Mouse (Mus musculus) hindbrain, embryonic 10.5 days (tissue): Measurements from ENCODE around the gene Tnip3. TPM values are rescaled to one million over a fixed set of nuclear protein-coding genes. Genes with fewer than 3 reads are reported as not detected.
A peak's percentile ranks its signal among the peaks of the same experiment; 100 is the strongest.

Source experiments
- DNase-seq: peaks from one replicate; pipeline ENCODE4 v3.0.0-alpha.2; 2017; ENCODE audit warnings: low spot score
- H3K27ac ChIP-seq: fragments of 300-500 bp; sonication (generic); 2 replicates; pipeline ENCODE4 v1.5.1; 2016; ENCODE audit warnings: mild to moderate bottlenecking, moderate library complexity
- H3K27me3 ChIP-seq: fragments of 300-500 bp; sonication (generic); 2 replicates; pipeline ENCODE4 v1.6.1; 2016; ENCODE audit warnings: mild to moderate bottlenecking; ENCODE audit not compliant: poor library complexity, insufficient read depth, severe bottlenecking
- H3K36me3 ChIP-seq: fragments of 300-500 bp; sonication (generic); 2 replicates; pipeline ENCODE4 v1.6.1; 2016; ENCODE audit warnings: mild to moderate bottlenecking, moderate library complexity
- H3K4me1 ChIP-seq: fragments of 300-500 bp; sonication (generic); replicated peaks from 2 replicates; pipeline ENCODE4 v1.6.1; 2016; ENCODE audit warnings: mild to moderate bottlenecking
- H3K4me3 ChIP-seq: fragments of 300-500 bp; sonication (generic); 2 replicates; pipeline ENCODE4 v1.5.1; 2016; ENCODE audit warnings: mild to moderate bottlenecking, moderate library complexity
- H3K9me3 ChIP-seq: fragments of 300-500 bp; sonication (generic); 2 replicates; pipeline ENCODE4 v1.6.1; 2016; ENCODE audit warnings: mild to moderate bottlenecking, moderate library complexity
- WGBS: fragments of 180-500 bp; shearing (Covaris S2); methylation state at CpG from one replicate; pipeline ENCODE4 v1.1.7; 2016; 5-methylcytosine and 5-hydroxymethylcytosine counted together
- polyA plus RNA-seq: library from polyadenylated mRNA; unstranded; fragments of >200 nt; fragmentation: Nextera tagmentation; extraction: Ambion mirVana; gene quantifications from 2 replicates; pipeline ENCODE4 v1.2.1, GENCODE M21; 2016

The Tnip3 gene
- polyA plus RNA-seq, 1 experiment from 2014 or later = not detected

DNA sequence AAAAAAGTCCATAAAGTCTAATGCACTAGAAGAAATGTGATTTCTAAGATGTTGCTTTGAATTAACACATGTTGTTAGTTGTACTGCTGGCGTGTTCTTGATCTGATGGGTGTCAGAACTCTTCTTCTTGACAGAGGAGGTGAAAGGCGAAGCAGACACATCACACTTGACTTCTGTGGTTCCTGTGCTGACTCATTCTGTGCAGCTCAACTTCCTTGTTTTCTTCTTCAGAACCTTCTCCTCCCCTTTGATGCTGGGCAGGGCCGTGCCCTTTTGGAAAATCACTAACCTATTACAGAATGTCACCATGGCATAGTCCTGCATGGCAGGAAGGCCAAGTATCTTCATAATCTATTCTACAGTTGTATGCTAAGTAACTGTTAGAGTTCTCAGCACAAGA lies 69.1 kb downstream of the Tnip3 start:
- H3K36me3 ChIP-seq = no peaks in the 10 kb centered on the region
- H3K9me3 ChIP-seq = no peaks in the 10 kb centered on the region
- H3K27ac ChIP-seq = no peak overlapping the region
- no peaks in the 10 kb centered on the region for H3K4me1 ChIP-seq
- H3K4me3 ChIP-seq = no peak overlapping the region
- H3K27me3 ChIP-seq = no peaks in the 10 kb centered on the region
- WGBS = 90% methylated on average over 3 of the region's 3 CpGs
- no peak for DNase-seq

DNA sequence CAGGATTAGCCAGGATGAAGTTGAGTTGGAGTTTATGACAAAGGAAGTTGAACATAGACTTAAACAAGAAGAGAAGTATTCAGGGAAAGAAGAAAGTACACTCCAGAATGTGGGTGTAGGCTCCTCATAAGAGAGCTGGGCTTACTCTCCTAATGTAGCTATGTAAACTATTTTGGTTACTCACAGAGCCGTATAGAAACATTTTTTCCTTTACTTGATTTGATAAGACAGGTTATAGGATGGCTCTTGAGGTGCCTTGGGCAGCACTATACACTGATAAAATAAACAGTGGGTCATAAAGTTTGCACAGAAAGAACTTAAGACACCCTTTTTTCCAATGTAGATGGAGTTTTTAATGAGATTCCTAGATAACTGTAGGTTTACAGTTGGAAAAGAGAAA lies 70.3 kb downstream of the Tnip3 start:
- H3K27ac ChIP-seq = no peak overlapping the region
- WGBS = 82% methylated on average over 1 of the region's 1 CpGs
- H3K4me1 ChIP-seq = peaks cover 5% of the 10 kb centered on the region; the same call in 1 of the 2 replicates
- no peak for DNase-seq
- no peaks in the 10 kb centered on the region for H3K9me3 ChIP-seq
- no peak overlapping the region for H3K4me3 ChIP-seq
- no peaks in the 10 kb centered on the region for H3K36me3 ChIP-seq
- H3K27me3 ChIP-seq = no peaks in the 10 kb centered on the region

DNA sequence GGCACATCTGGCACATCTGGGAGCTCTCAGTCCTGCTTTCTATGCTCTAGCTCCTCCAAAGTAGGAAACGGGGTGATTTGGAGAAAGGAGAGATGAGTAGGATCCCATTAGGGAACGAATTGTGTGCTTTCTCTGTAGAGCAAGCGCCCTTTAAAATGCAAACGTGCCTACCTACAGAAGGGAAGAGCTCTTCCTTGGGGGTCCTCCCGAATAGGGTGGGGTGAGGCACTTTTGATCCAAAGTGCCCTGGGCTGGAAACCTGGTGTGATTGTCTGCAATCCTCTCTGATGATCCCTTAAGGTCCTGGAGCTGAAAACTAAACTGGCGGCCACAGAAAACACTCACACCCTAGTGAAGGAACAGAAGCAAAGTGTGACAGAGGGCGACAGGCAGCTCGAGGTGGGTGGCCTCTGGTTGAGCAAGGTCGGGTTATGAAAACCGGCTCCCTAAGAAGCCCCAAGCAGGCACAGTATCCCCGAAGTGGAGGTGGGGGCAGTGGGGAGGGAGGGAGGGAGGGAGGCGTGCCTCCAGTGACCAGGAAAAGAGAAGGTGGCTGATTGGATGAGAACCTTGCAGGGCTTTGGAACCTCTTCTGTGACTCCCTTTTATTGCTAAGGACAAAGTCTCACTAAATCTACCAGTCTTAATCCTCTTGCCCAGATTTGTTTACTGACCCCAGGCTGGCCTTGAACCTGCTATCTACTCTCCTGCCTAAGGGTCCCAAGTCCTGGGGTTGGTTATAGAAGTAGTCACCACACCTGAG lies 72.1 kb downstream of the Tnip3 start:
- 24% methylated on average over 12 of the region's 12 CpGs for WGBS
- H3K27ac ChIP-seq = no peak overlapping the region
- peaks cover 5% of the 10 kb centered on the region; the same call in 1 of the 2 replicates for H3K4me1 ChIP-seq
- no peaks in the 10 kb centered on the region for H3K27me3 ChIP-seq
- DNase-seq = no peak
- H3K36me3 ChIP-seq = no peaks in the 10 kb centered on the region
- no peaks in the 10 kb centered on the region for H3K9me3 ChIP-seq
- no peak overlapping the region for H3K4me3 ChIP-seq

DNA sequence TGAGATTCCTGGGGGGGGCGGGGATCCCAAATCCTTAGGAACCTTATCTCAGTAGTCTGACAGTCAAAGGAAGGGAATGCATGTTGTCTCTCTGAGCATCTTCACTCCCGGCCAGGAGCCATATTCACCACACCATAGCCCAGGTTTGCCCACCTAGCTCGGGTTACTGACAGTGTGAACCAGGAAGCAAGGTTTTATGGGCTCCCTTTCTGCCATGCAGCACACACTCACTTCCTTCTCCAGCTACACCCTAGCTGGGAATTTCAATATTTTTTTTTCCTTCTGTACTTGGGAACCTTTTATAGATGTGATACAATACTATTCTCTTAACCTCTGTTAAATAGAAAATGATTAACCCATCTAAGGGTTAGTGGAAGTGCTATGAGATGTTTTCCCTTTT lies 73.4 kb downstream of the Tnip3 start:
- Histone ChIP-seq H3K36me3 (no peaks in the 10 kb centered on the region), H3K27me3 (no peaks in the 10 kb centered on the region), H3K9me3 (no peaks in the 10 kb centered on the region), H3K4me1 (peaks cover 5% of the 10 kb centered on the region; the same call in 1 of the 2 replicates), H3K27ac (no peak overlapping the region), H3K4me3 (no peak overlapping the region)
- no peak for DNase-seq
- 74% methylated on average over 3 of the region's 3 CpGs for WGBS

DNA sequence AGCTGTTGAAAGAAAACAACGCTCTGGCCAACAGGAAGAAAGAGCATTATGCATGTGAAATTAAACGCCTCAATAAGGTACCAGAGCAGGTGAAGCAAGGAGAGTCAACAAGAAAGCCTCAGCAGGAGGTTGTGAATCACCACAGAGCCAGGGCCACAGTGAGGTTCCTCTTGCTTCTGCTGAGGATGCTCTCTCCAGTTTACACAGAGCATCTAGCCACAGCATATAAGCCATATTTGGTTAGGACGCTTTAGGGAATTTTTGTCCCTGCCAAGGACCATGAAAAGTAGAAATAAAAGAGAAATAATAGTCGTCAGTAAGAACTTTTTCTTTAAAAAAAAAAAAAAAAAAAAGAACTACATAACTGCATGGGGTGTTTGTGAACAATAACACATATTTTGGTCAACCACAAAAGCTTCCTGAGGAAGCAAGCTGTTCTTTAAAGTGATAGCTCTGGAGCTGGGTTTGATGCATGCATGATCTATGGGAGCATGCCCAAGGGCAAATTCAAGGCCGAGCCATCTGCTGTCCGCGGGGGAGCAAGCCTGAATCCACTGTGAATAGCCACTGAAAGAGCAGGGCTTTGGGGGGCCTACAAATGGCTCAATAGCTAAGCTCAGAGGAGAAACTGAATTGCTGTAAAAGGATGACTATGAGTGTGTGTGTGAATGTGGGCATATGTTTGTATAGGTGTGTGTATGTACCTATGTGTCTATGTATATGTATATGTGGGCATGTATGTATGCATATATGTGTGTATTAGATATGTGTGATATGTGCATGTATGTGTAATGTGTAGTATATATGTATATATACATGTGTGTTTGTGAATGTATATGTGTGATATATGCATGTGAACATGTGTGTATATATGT lies 75.0 kb downstream of the Tnip3 start:
- Histone ChIP-seq H3K4me3 (no peak overlapping the region), H3K9me3 (no peaks in the 10 kb centered on the region), H3K27me3 (no peaks in the 10 kb centered on the region), H3K27ac (no peak overlapping the region), H3K36me3 (no peaks in the 10 kb centered on the region), H3K4me1 (peaks cover 5% of the 10 kb centered on the region; the same call in 1 of the 2 replicates)
- peak; percentile 11 for DNase-seq
- 32% methylated on average over 7 of the region's 7 CpGs for WGBS

DNA sequence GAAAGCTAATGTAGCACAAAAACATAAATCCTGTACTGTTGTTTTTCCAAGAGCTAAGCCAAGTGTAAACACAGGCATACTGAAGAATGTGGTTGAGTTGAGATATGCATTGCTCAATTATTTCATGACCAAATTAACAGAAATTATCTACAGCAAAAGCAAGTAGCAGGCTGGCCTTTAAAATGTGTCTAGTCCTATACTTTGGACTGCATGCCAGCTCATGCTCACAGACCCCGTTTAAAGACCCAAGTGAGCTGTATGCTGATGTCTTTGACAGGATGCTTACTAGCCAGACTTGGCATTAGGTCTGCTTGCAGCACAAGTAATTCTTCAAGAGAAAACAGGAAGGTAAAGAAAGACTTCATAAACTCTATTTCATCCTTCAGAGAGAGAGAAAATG lies 75.8 kb downstream of the Tnip3 start:
- Histone ChIP-seq H3K27me3 (no peaks in the 10 kb centered on the region), H3K4me1 (peaks cover 5% of the 10 kb centered on the region; the same call in 1 of the 2 replicates), H3K36me3 (no peaks in the 10 kb centered on the region), H3K4me3 (no peak overlapping the region), H3K9me3 (no peaks in the 10 kb centered on the region), H3K27ac (no peak overlapping the region)
- no peak for DNase-seq
- WGBS = 85% methylated on average over 1 of the region's 1 CpGs

DNA sequence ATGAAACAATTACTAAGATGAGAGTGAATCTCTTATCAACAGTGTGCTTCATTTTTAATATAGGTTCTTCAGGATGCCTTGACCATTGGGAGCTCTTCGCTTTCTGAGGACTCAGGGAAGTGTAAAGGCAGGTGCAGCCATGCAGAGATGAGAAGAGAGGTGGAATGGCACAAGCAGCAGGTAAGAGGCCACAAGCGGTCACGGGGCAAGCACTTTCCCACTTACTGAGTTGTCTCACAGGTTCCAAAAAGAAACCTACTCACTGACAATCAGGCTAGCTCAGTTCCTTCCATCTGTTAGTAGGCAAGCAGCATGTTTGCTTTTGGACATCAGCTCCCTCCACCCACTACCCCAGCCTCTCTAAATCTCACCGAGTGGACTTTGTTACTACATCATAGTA lies 80.7 kb downstream of the Tnip3 start:
- WGBS = 83% methylated on average over 4 of the region's 4 CpGs
- no peaks in the 10 kb centered on the region for H3K9me3 ChIP-seq
- H3K27ac ChIP-seq = no peak overlapping the region
- no peaks in the 10 kb centered on the region for H3K4me1 ChIP-seq
- H3K36me3 ChIP-seq = no peaks in the 10 kb centered on the region
- no peak overlapping the region for H3K4me3 ChIP-seq
- no peaks in the 10 kb centered on the region for H3K27me3 ChIP-seq
- no peak for DNase-seq

DNA sequence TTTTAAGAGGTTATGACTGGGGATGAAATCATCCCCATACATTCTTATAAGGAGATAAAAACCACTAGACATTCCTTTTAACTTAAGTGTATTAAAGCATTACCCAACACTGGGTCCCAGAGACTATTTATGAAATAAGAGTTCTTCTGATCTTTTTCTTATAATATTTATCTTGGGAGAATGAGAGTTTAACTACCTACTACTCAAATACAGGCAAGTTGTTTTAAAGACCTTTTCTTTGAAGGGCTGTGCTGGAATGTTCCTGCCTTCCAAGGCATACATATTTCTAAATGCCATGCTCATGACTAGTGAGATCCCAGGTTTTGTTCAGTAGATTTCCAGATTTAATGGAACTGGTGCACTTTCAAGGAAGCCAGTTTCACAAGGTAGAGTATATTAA lies 81.8 kb downstream of the Tnip3 start:
- Histone ChIP-seq H3K9me3 (no peaks in the 10 kb centered on the region), H3K4me3 (no peak overlapping the region), H3K4me1 (no peaks in the 10 kb centered on the region), H3K27me3 (no peaks in the 10 kb centered on the region), H3K27ac (no peak overlapping the region), H3K36me3 (no peaks in the 10 kb centered on the region)
- DNase-seq = no peak

DNA sequence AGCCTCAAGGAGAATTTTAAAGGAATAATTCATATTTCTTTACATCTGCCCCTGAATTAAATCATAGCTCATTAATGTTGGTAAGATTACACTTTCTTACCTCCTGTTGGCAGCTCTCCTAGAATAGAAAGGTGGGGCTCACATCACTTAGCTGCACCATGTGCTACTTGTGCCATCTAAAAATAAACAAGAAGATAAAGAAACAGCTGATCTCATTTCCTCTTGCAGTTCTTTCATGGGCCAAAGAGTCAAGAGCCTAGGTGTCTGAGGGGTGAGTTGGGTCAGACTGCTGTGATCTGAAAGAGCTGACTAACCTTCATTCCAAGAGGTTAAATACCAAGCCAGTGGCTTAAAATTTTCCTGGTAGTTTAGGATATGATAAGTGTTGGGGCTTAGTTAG lies 86.7 kb downstream of the Tnip3 start:
- Histone ChIP-seq H3K4me1 (no peaks in the 10 kb centered on the region), H3K27ac (no peak overlapping the region), H3K36me3 (no peaks in the 10 kb centered on the region), H3K4me3 (no peak overlapping the region), H3K27me3 (no peaks in the 10 kb centered on the region), H3K9me3 (no peaks in the 10 kb centered on the region)
- DNase-seq = no peak

DNA sequence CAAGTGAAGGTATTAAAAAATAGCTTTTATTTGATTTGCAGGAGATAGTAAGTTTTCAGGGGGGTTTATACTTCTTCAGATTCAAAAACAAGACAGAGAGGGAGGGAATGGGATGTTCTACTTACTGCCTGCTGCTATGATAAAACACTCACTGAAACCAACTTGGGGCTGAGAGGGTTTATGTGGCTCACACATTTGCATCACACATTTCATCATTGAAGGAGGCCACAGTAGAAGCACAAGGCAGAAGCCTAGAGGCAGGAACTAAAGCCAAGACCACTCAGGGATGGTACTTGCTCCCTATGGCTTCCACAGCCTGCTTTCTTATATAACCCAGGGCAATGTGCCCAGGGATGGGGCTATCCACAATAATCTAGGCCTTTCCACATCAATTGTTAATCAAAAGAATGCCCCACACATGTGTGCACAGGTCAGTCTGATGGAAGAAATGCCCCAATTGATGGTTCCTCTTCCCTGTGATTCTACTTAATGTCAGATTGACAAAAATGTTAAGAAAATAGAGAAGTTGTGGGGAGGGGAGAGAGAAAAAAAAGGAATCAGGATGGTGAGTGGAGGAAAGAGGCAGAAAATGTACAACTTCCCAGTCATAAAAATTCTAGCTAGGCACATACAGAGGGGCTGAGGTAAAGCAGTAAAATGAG lies 88.9 kb downstream of the Tnip3 start:
- no peak for DNase-seq
- Histone ChIP-seq H3K4me1 (no peaks in the 10 kb centered on the region), H3K9me3 (no peaks in the 10 kb centered on the region), H3K36me3 (no peaks in the 10 kb centered on the region), H3K27me3 (no peaks in the 10 kb centered on the region), H3K4me3 (no peak overlapping the region), H3K27ac (no peak overlapping the region)

DNA sequence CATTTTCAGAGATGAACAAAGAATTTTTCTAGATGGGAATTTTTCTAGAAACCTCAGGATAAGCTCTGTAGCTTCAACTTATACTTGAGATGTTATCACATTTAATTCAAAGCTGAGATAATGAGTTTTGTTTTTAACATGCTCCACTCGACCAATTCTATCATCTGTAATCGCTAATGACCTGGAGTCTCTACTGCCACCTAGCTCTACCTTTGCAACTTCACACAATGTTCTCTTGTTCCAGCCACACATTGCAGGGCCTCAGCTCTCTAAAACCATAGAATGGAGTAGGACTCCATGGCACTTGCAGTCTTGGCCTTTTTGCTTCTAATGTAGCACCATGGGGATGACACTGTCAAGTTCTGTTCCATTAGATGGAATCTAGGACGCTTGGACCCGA lies 90.5 kb downstream of the Tnip3 start:
- H3K4me1 ChIP-seq = no peaks in the 10 kb centered on the region
- no peak overlapping the region for H3K4me3 ChIP-seq
- no peak overlapping the region for H3K27ac ChIP-seq
- no peaks in the 10 kb centered on the region for H3K36me3 ChIP-seq
- no peaks in the 10 kb centered on the region for H3K27me3 ChIP-seq
- no peak for DNase-seq
- 67% methylated on average over 4 of the region's 4 CpGs for WGBS
- no peaks in the 10 kb centered on the region for H3K9me3 ChIP-seq

DNA sequence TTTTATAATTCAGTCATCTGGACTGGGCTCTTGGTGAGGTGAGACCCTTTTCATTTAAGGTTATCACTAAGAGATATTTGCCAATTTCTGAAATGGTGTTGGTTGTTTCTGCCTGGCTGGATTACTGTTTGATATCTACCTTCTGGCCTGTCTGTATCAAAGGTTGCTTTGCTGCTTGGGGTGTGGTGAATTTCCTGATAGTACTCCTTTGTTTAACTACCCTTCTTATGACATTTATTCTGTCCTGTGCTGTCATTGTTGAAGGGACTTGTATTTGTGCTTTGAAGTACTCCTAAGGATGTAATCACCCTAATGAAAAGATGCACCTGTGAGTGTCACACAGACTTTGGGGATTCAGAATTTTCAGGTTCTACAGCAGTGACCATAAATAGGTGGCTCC lies 96.1 kb downstream of the Tnip3 start:
- Histone ChIP-seq H3K4me3 (no peak overlapping the region), H3K36me3 (no peaks in the 10 kb centered on the region), H3K4me1 (no peaks in the 10 kb centered on the region), H3K27ac (no peak overlapping the region), H3K9me3 (no peaks in the 10 kb centered on the region), H3K27me3 (no peaks in the 10 kb centered on the region)
- DNase-seq = no peak
